Mouse (Mus musculus) ES-CJ7 (cell line): ENCODE data around the gene Mfsd6l.

Experiments
- DNase-seq: peaks from one replicate; pipeline ENCODE4 v3.0.0; 2011; ENCODE audit warnings: low read depth, low spot score

Mfsd6l gene

DNA sequence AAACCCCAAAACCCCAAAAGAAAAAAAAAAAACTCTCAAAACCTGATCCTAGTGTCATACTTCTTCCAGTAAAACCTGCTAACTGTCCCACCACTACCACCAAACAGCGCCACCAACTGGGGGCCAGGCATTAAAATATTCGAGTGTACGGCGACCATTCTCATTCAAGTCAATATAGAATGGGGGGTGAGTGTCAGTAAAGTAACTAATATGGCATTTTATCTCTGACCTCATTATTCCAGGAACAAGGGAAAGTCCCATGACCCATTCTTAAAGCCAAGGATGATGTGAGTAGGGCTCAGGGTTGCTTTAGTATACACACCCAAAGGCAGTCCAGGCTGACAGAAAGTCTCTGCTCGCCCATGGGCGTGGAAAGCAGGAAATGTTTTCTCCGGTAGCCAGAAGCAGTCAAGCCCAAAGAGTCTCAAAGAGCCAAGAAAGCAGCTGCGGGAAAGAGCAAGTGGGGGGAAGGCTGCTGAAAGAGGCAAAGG is 2.0 kb upstream of the Mfsd6l start:
- DNase-seq, result peak; percentile 53

DNA sequence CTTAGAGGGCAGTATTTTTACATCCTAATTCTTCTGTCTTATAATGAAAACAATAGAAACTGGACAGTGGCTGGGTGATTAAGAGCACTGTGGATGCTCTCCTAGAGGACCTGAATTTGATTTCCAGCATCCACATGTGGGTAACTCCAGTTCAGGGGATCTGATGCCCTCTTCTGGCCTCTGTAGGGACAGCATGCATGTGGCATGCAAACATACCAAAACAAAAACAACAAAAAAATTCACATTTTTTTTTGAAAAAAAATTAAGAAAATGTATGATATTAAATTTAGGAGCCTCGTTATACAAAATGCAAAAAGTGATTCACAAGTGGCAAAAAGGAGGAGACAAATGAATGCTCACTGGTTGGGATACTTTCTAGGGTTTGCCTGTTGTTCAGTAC is 3.6 kb downstream of the Mfsd6l start:
- peak; percentile 25 for DNase-seq

- DNase-seq, result no peak
Observed at GRCm38 (mm10) chr11:68561957-68562950, 6.3 kb downstream of the Mfsd6l start.

- no peak for DNase-seq
Observed at GRCm38 (mm10) chr11:68564356-68565031, 8.5 kb downstream of the Mfsd6l start.

DNA sequence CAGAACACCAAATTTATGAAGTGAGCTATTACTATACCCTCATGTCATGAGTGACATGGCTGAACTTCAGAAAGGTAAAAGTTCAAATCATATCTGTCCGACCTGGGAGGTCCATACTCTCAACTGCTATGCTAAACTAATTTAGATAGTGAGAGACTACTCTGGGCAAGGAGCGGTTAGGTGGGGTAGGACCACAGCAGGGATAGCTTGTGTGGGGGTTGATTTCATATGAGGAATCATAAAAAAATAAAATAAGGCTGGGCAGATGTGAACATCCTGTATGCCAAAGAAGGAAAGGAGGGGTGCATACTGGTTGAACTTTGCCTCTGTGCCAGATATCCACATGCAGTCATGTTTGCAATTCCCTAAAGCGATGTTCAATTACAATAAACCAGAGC is 9.0 kb downstream of the Mfsd6l start:
- no peak for DNase-seq

DNA sequence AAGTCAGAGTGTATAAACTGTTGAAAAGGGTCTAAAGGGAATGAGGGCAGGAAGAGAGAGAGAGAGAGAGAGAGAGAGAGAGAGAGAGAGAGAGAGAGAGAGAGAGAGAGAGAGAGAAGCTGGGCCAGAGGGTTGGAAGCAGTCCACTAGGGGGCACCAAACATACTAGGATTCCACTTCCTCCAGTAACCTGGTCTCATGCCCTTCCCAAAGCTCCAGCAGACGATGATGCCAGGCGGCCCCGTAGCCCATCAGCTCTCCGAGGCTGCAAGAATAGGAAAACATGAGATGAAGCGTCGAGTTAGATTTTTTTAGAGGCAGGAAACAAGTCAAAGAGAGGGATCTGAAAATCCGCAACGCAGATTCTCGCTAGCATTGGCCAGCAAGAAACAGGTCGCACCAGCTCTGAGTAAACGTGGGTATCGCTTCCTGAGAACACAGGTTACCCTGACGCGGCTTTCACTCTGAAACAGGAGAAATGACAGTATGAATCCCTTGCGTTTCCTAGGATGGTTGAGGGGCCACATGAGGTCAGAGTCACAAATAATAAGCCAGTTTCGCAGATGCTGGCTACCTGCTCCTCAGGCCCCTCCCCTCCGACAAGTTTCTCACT is 10.6 kb downstream of the Mfsd6l start:
- peak; percentile 70 for DNase-seq

GRCm38 (mm10) chr11:68570861-68571260 is 14.9 kb downstream of the Mfsd6l start:
- no peak for DNase-seq

DNA sequence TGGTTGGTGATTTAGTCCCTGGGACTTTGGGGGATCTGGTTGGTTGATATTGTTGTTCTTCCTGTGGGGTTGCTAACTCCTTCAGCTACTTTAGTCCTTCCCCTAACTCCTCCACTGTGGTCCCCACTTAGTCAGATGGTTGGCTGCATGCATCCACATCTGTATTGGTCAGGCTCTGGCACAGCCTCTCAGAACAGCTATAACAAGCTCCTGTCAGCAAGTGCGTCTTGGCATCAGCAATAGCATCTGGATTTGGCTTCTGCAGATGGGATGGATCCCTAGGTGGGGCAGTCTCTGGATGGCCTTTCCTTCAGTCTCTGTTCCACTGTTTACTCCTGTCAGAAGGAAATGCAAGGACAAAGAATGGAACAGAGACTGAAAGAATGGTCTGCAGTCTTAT is 21.1 kb downstream of the Mfsd6l start:
- DNase-seq, result no peak

GRCm38 (mm10) chr11:68579462-68579881 is 23.5 kb downstream of the Mfsd6l start:
- DNase-seq, result no peak

GRCm38 (mm10) chr11:68580566-68580965 is 24.6 kb downstream of the Mfsd6l start:
- DNase-seq, result no peak

DNA sequence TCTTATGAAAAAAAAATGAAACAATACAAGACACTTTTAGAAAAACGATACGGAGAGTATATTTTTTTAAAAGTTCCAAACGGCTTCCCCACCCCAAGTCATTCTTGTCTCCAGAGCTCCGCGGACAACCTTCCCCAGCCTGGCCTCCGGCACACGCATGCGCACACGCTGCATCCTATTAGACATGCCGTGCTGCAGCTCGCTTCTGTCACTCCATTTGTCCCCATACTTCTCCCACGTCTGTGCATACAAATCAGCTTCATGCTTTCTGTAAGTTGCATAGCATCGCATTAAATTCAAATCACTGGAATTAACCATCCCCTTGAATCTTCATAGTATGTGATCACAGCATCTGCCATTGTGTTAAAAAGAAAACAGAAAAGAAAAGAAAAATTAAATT is 27.2 kb downstream of the Mfsd6l start:
- DNase-seq, result no peak

- DNase-seq, result no peak
Observed at GRCm38 (mm10) chr11:68583906-68584480, 28.0 kb downstream of the Mfsd6l start.

DNA sequence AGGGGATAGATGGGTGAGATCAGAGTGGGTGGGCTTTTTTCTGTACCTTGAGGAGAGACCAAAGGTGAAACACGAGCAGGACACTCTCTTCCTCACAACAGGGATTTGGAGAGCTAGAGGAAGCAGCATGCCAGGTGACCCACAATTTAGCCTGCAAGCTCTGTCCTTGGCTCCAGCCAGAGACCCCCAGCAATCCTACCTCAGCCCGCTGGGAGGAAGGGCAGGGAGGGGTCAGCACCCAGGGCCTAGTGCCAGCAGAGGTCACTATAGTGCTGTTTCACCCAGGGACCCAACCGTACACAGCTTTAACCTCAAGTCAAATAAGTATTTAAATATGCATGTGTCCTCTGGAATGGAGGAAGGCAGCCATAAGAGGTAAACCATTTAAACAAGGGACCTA is 29.9 kb downstream of the Mfsd6l start:
- peak; percentile 32 for DNase-seq

DNA sequence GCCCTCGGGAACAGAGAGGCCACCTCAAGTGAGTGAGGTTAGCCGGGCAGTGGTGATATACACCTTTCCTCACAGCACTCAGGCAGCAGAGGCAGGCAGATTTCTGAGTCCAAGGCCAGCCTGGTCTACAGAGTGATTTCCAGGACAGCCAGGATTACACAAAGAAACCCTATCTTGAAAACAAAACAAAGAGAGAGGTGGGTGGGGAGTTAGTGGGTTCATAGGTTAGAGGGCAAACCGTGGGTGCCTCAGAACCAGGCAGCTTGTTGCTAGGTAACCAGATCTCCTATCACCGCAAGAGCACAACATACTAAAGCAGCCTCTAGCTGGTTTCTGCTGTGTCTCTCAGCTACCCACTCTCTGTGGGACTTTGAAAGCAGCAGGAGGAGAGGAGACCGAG is 30.7 kb downstream of the Mfsd6l start, which contains the start of gene Ccdc42:
TSS of gene Ccdc42 (plus strand) at position 301 of the 400 bp plus-strand sequence.
- DNase-seq, result no peak

GRCm38 (mm10) chr11:68589055-68589809 is 33.2 kb downstream of the Mfsd6l start:
- DNase-seq, result peak; percentile 79

DNA sequence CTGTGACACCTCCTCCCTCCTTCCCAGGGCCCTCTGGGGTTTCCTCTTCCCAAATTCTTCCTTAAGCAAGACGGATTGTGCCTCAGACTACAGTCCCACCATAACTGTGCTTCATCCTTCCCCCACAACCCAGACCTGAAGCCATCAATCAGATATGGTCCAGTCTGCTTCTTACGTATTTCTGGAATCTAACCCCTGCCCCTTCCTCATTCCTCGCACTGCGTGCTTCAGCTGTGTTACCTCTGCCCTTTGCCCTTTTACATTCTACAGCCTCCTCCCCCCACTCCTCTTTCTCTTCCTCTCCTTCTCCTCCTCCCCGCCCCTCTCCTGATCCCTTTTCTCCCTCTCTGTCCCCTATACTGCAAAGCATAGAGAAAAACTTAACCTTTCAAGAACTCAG is 35.7 kb downstream of the Mfsd6l start:
- DNase-seq, result no peak

DNA sequence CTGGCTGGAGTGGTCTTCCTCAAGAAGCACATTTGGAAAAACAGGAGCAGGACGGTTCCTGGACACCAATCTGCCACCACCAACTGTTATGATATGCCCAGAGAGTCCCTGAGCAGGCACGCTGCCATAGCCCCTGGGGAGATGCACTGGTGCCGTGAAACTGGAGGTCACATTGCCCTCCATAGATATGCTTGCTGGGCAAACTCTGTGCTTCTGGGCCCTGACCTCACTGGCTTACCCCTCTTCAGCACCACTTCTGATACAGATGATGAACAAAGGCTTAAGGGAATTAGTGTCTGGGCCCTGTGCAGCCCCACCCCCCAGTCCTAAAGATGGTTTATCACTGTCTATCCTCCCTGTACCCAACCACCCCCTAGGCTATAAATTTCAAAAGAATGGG is 37.3 kb downstream of the Mfsd6l start:
- DNase-seq, result no peak

GRCm38 (mm10) chr11:68597912-68598311 is 41.9 kb downstream of the Mfsd6l start:
- no peak for DNase-seq

DNA sequence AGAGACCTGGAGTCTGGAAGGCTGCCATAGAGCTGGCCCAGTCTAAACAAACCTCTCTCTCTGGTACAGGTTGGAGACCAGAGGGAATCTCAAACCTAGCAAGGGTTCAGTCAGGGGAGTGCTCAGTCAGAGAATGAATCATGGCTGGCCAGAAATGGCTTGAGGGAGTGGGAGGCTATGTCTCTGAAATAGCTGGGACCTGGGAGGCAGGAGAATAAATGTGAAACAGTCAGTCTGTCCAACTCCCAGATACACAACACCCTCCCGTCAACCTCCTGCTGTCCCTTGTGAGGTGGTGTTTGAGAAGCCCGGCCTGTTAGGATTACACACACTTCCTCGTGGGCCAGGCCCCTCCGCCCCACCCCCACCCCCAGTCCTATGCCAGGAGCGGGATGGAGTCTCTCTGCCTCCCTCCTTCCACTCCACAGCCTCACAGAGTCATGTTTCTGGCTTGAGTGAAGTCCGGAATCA is 44.6 kb downstream of the Mfsd6l start:
- DNase-seq, result no peak

DNA sequence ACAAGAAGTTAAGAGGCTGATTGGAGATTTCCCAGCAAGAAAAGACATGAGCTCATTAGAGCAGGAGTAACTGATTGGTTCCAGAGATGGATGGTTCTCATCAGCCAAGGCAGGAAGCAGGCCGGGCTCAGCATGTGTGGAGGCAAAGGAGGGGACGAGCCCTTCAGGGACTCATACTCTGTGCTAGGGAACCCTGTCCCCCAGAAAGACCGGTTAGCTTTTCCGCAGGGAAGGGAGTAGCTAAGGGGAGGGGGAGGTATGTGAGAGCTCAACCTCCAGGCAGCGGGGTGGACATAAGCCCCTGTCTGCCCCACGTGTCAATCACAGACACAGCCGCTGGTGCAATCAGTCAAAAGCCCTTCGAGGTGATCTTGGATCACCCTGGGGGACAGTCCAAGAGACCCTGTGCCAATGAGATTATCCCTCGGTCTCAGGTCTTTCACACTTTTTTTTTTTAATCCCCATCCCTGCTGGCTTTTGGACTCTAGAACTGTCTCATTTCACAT is 45.6 kb downstream of the Mfsd6l start:
- DNase-seq, result no peak
